Mouse (Mus musculus): ENCODE data around the gene Chrnb1. TPM values are rescaled to one million over a fixed set of nuclear protein-coding genes. Genes with fewer than 3 reads are reported as not detected.

Chrnb1 gene
- polyA plus RNA-seq, 1 experiment from 2014 or later: 18.6 TPM

DNA sequence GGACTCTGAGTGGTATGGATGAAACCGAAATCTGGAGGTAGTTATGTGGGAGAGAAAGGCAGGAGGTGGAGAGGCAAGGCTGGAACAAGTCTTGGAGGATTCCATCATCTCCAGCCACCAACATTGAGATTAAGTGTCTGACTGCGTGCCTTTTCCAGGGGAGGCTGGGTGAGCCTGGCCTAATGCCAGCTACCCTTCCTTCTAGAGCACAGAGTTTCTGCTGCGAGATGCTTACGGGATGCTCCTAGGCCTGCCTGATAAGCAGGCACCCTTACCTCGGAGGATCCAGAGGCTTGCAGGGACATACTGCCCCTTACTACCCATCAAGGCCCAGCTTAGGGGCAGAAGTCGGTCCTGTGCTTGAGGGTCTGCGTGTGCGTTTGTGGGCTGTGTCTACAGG, 37.8 kb upstream of the Chrnb1 start:
- 52% methylated on average over 8 of the region's 8 CpGs for WGBS
- H3K4me3 ChIP-seq (ENCODE audit: low read length): peak overlapping the region; percentile 48
- H3K9me3 ChIP-seq (ENCODE audit: control insufficient read depth, low read length): no peaks in the 10 kb centered on the region
- peaks cover 33% of the 10 kb centered on the region for H3K4me1 ChIP-seq (replicated peaks; ENCODE audit: control insufficient read depth, insufficient read depth, low read length)
- peaks cover 15% of the 10 kb centered on the region for H3K27me3 ChIP-seq (ENCODE audit: control insufficient read depth, insufficient read depth, low read depth, low read length)
- ATAC-seq (ENCODE audit: low read depth): no peak
- H3K9ac ChIP-seq (ENCODE audit: low read length): peak overlapping the region; percentile 76
- H3K27ac ChIP-seq (ENCODE audit: low read length): peak overlapping the region; percentile 36; the same call in 1 of the 2 replicates
- peaks cover 2% of the 10 kb centered on the region; the same call in 1 of the 2 replicates for H3K36me3 ChIP-seq (ENCODE audit: control insufficient read depth, insufficient read depth, low read length)
- peak overlapping the region; percentile 88 for H3K4me2 ChIP-seq (ENCODE audit: low read depth, low read length)

DNA sequence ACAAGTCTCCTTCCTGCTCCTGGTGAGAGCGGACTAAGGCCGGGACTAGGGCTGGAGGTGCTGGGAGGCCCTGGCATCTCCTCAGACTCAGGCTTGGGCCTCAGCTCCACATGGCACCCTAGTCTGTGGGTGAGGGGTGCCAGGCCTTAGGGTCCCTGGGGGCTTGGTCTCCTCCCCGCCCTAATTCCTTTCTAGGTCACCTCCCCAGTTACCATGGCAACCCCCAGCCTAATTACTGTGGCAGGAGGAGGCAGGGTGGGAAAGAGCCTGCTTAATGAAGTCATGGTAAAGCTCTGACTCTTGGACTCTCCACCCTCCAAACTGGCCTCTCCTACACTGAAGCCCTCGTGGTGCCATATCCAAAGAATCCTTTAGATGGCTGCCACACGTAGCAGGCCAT, 33.1 kb upstream of the Chrnb1 start:
- Histone ChIP-seq H3K9me3 (ENCODE audit: control insufficient read depth, low read length) (no peaks in the 10 kb centered on the region), H3K4me1 (replicated peaks; ENCODE audit: control insufficient read depth, insufficient read depth, low read length) (peaks cover 4% of the 10 kb centered on the region), H3K36me3 (ENCODE audit: control insufficient read depth, insufficient read depth, low read length) (peaks cover 19% of the 10 kb centered on the region; the same call in 1 of the 2 replicates), H3K9ac (ENCODE audit: low read length) (no peak overlapping the region), H3K27me3 (ENCODE audit: control insufficient read depth, insufficient read depth, low read depth, low read length) (peaks cover 4% of the 10 kb centered on the region; the same call in 1 of the 2 replicates), H3K4me2 (ENCODE audit: low read depth, low read length) (no peak overlapping the region), H3K27ac (ENCODE audit: low read length) (no peak overlapping the region), H3K4me3 (ENCODE audit: low read length) (no peak overlapping the region)
- ATAC-seq (ENCODE audit: low read depth): no peak
- WGBS: 74% methylated on average over 5 of the region's 5 CpGs

DNA sequence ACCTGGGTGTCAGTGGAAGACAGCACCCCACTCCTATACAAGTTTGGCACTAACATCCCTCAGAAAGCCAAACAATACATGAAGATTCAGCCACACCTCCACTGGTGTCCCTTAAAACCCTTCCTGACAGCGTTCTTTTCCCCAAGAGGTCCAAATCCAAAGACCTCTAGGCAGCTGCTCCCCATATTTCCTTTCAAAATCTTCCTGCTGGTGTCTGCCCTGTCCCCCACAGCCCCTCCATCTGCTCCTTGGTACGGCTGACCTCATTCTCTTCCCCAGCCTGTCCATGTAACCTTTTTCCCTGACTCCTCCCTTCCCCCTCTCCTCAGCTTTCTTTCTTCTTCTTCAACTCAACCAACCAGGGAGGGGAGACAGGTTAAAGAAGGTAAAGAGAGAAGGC, 27.7 kb upstream of the Chrnb1 start:
- H3K27me3 ChIP-seq (ENCODE audit: control insufficient read depth, insufficient read depth, low read depth, low read length): no peaks in the 10 kb centered on the region
- no peak for ATAC-seq (ENCODE audit: low read depth)
- no peaks in the 10 kb centered on the region for H3K4me1 ChIP-seq (replicated peaks; ENCODE audit: control insufficient read depth, insufficient read depth, low read length)
- no peaks in the 10 kb centered on the region for H3K9me3 ChIP-seq (ENCODE audit: control insufficient read depth, low read length)
- 65% methylated on average over 2 of the region's 2 CpGs for WGBS
- peaks cover 17% of the 10 kb centered on the region; the same call in 1 of the 2 replicates for H3K36me3 ChIP-seq (ENCODE audit: control insufficient read depth, insufficient read depth, low read length)
- H3K4me3 ChIP-seq (ENCODE audit: low read length): no peak overlapping the region
- H3K9ac ChIP-seq (ENCODE audit: low read length): no peak overlapping the region
- H3K4me2 ChIP-seq (ENCODE audit: low read depth, low read length): no peak overlapping the region
- H3K27ac ChIP-seq (ENCODE audit: low read length): no peak overlapping the region

DNA sequence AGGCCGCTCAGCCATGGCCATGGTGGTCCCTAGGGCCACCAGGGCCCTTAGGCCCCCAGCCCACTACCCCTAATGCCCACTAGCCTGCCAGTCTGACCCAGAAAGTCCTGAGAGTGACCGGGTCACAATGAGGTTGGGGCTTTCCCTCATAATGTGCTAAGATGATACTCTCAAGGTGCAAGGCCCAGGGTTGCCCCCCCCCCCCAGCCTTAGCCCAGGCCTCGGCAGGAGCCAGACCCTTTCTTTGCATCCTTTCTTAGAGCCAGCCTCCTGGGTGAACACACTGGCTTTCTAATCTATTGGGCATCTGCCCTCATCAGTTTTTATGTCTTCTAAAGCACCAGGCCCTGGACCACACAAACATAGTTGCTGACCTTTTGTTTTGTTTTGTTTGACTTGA, 26.3 kb upstream of the Chrnb1 start, which contains the start of gene Spem1:
Spem1 (minus strand) TSS at position 101 of the 400 bp plus-strand sequence.
- Histone ChIP-seq H3K4me3 (ENCODE audit: low read length) (no peak within 1 kb of the TSS), H3K4me2 (ENCODE audit: low read depth, low read length) (no peak within 1 kb of the TSS), H3K27ac (ENCODE audit: low read length) (no peak within 1 kb of the TSS), H3K27me3 (ENCODE audit: control insufficient read depth, insufficient read depth, low read depth, low read length) (no peaks in the 10 kb centered on the region), H3K4me1 (replicated peaks; ENCODE audit: control insufficient read depth, insufficient read depth, low read length) (no peaks in the 10 kb centered on the region), H3K9ac (ENCODE audit: low read length) (no peak within 1 kb of the TSS), H3K36me3 (ENCODE audit: control insufficient read depth, insufficient read depth, low read length) (peaks cover 10% of the 10 kb centered on the region; the same call in 1 of the 2 replicates), H3K9me3 (ENCODE audit: control insufficient read depth, low read length) (0 out of 2 replicates have a peak, but pooled peaks cover 2% of the 10 kb centered on the region)
- no peak for ATAC-seq (ENCODE audit: low read depth)
- 78% methylated on average over 3 of the region's 3 CpGs for WGBS

DNA sequence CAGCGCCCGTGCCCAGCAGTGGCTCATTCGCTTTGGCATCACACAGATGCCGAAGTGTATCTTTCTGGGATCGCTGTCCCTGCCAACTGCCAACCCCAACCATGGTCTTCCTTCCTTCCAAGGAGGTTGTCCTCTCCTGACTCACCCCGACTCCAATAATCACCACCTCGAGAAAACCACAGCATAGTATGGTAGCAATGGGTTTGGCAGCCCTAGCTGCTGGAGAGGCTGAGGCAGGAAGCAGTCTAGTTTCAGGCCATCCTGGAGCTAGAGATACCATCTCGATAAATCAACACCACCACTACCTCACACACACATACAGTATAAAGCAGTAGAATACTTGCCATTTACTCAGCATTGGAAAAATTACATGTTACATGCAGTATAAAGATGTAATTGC, 23.1 kb upstream of the Chrnb1 start:
- Histone ChIP-seq H3K9me3 (ENCODE audit: control insufficient read depth, low read length) (0 out of 2 replicates have a peak, but pooled peaks cover 2% of the 10 kb centered on the region), H3K27ac (ENCODE audit: low read length) (no peak overlapping the region), H3K4me2 (ENCODE audit: low read depth, low read length) (no peak overlapping the region), H3K36me3 (ENCODE audit: control insufficient read depth, insufficient read depth, low read length) (no peaks in the 10 kb centered on the region), H3K27me3 (ENCODE audit: control insufficient read depth, insufficient read depth, low read depth, low read length) (no peaks in the 10 kb centered on the region), H3K4me3 (ENCODE audit: low read length) (no peak overlapping the region), H3K9ac (ENCODE audit: low read length) (no peak overlapping the region), H3K4me1 (replicated peaks; ENCODE audit: control insufficient read depth, insufficient read depth, low read length) (no peaks in the 10 kb centered on the region)
- WGBS: 86% methylated on average over 8 of the region's 8 CpGs
- ATAC-seq (ENCODE audit: low read depth): no peak

DNA sequence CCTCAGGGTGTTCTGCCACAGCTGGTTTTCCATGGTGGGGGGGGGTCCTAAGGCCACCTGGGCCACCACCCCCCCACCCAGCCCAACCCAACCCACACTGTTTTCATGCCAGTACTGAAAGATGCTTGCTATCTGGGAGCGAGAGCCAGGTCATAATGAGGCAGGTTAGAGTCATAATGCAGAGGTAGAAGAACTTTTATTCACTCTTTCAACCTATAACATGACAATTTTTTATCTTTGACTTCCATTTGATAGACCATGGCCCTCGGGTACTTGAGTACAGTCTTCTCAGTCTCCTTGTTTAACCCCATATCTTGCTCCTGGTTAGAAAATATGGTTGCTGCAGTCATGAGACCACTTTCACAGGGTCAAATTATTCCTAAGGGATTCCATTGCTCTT, 22.6 kb upstream of the Chrnb1 start, which contains the start of gene Spem2:
Spem2 (minus strand) TSS at position 101 of the 400 bp plus-strand sequence.
- Histone ChIP-seq H3K9me3 (ENCODE audit: control insufficient read depth, low read length) (0 out of 2 replicates have a peak, but pooled peaks cover 2% of the 10 kb centered on the region), H3K27ac (ENCODE audit: low read length) (no peak within 1 kb of the TSS), H3K4me1 (replicated peaks; ENCODE audit: control insufficient read depth, insufficient read depth, low read length) (no peaks in the 10 kb centered on the region), H3K4me2 (ENCODE audit: low read depth, low read length) (no peak within 1 kb of the TSS), H3K9ac (ENCODE audit: low read length) (no peak within 1 kb of the TSS), H3K27me3 (ENCODE audit: control insufficient read depth, insufficient read depth, low read depth, low read length) (no peaks in the 10 kb centered on the region), H3K36me3 (ENCODE audit: control insufficient read depth, insufficient read depth, low read length) (no peaks in the 10 kb centered on the region), H3K4me3 (ENCODE audit: low read length) (no peak within 1 kb of the TSS)
- WGBS: 69% methylated on average over 2 of the region's 2 CpGs
- no peak for ATAC-seq (ENCODE audit: low read depth)

DNA sequence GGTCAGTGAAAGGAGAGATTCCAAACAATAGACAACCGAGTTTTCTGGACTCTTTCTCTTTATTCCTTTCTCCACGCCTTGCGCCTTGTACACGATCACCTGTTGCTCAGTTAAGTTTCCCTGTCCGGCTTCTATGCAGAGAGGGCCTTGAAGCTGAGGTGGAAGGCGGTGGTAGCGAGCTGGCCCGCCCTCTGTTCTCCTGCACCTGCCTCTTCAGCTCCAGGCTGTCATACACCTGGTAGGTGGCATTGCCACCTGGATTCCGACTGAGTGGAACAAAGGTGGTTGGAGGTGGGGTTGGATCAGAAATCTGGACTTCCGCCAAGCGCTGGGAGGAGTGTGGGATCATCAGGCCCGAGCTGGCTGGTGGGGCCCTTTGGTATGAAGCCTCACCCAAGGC, 20.8 kb upstream of the Chrnb1 start:
- ATAC-seq (ENCODE audit: low read depth): no peak
- Histone ChIP-seq H3K9ac (ENCODE audit: low read length) (no peak overlapping the region), H3K4me2 (ENCODE audit: low read depth, low read length) (no peak overlapping the region), H3K27me3 (ENCODE audit: control insufficient read depth, insufficient read depth, low read depth, low read length) (no peaks in the 10 kb centered on the region), H3K4me1 (replicated peaks; ENCODE audit: control insufficient read depth, insufficient read depth, low read length) (no peaks in the 10 kb centered on the region), H3K4me3 (ENCODE audit: low read length) (no peak overlapping the region), H3K27ac (ENCODE audit: low read length) (no peak overlapping the region), H3K9me3 (ENCODE audit: control insufficient read depth, low read length) (0 out of 2 replicates have a peak, but pooled peaks cover 2% of the 10 kb centered on the region), H3K36me3 (ENCODE audit: control insufficient read depth, insufficient read depth, low read length) (no peaks in the 10 kb centered on the region)
- 85% methylated on average over 12 of the region's 12 CpGs for WGBS

DNA sequence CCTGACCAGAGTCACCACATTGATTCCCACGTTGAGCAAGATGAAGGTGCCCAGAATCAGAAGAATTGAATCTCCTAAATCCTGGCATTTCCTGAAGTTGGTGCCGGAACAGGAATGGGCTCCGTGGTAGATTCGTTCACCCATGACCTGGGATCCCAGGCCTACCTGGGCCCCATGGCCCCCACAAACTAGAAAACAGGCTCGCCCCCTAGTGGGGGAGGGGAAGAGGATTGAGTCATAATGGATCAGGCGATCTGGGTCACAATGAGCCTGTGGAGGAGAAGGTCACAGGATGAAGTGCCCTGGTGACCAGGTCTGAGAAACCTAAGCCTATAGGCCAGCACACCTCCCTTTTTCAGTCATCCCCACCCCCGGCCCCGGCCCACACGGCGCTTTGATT, 19.4 kb upstream of the Chrnb1 start, which contains the start of gene Gm39566:
Gm39566 (minus strand) TSS at position 144 of the 400 bp plus-strand sequence.
- Histone ChIP-seq H3K9me3 (ENCODE audit: control insufficient read depth, low read length) (0 out of 2 replicates have a peak, but pooled peaks cover 2% of the 10 kb centered on the region), H3K27ac (ENCODE audit: low read length) (no peak within 1 kb of the TSS), H3K9ac (ENCODE audit: low read length) (no peak within 1 kb of the TSS), H3K4me3 (ENCODE audit: low read length) (no peak within 1 kb of the TSS), H3K4me2 (ENCODE audit: low read depth, low read length) (no peak within 1 kb of the TSS), H3K36me3 (ENCODE audit: control insufficient read depth, insufficient read depth, low read length) (no peaks in the 10 kb centered on the region), H3K4me1 (replicated peaks; ENCODE audit: control insufficient read depth, insufficient read depth, low read length) (no peaks in the 10 kb centered on the region), H3K27me3 (ENCODE audit: control insufficient read depth, insufficient read depth, low read depth, low read length) (no peaks in the 10 kb centered on the region)
- no peak for ATAC-seq (ENCODE audit: low read depth)
- WGBS: 65% methylated on average over 10 of the region's 10 CpGs

DNA sequence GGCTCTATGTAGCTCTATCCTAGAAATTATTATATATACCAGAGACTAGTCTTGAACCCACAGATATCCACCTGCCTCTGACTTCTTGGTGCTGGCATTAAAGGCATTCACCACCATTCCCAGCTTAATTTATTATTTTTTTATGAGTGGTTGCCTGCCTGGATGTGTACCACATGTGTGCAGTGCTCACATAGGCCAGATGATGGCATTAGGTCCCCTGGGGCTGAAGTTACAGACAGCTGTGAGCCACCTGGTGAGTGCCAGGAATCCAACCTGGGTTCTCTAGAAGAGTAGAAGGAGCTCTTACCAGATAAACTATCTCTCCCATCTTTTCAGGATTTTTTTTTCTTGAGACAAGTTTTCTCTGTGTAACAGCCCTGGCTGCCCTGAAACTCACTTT, 14.5 kb upstream of the Chrnb1 start:
- H3K27me3 ChIP-seq (ENCODE audit: control insufficient read depth, insufficient read depth, low read depth, low read length): peaks cover 4% of the 10 kb centered on the region; the same call in 1 of the 2 replicates
- H3K9ac ChIP-seq (ENCODE audit: low read length): no peak overlapping the region
- no peak overlapping the region for H3K4me3 ChIP-seq (ENCODE audit: low read length)
- no peak for ATAC-seq (ENCODE audit: low read depth)
- no peak overlapping the region for H3K4me2 ChIP-seq (ENCODE audit: low read depth, low read length)
- no peak overlapping the region for H3K27ac ChIP-seq (ENCODE audit: low read length)
- H3K36me3 ChIP-seq (ENCODE audit: control insufficient read depth, insufficient read depth, low read length): no peaks in the 10 kb centered on the region
- H3K4me1 ChIP-seq (replicated peaks; ENCODE audit: control insufficient read depth, insufficient read depth, low read length): no peaks in the 10 kb centered on the region
- peaks cover 3% of the 10 kb centered on the region; the same call in 1 of the 2 replicates for H3K9me3 ChIP-seq (ENCODE audit: control insufficient read depth, low read length)
